Comparison of ENCODE assay signal across 20 mouse cellular contexts in the genomic region with DNA sequence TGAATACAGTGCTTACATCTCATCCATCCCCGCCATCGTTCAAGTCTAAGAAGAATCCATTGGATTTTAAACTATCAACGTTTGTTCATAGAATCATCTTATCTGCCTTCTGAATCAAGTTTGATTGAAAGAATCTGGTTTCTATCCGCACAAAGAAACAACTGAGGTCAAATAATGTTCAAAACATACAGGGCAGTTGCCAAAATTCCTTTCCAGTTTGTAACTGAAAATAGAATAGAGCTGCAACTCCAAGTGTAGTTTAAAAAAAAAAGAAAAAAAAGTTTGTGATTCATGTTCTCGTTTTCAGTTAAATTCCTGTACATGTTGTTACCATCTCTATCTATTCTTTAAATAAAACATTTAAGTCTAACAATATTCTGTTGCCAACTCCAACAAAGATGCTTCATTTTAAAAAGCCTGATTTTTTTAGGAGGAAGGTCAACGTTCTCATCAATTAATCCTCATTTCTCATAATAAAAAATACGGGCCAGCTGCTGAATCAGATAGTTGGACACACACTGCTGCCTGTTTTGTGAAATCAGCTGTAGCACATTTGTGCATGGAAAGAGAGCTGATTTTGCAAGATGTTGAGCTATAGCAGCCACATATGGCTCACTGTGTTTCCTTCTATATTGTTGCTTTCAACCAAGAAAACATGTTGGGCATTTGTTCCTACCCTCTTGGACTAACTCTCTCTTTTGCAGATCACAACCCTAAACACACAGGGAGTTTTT.
A peak's percentile ranks its signal among the peaks of the same experiment; 100 is the strongest.
DNase-seq lines count a peak whose midpoint lies in the region; ATAC-seq and TF ChIP-seq lines count a peak whose summit lies in the region.
"Had no signal": no experiment of that assay in that cellular context is flagged by ENCODE, and none has a peak within 500 bp of the region (broad histone marks: within the 10 kb centered on the region; RNA-seq: fewer than 3 reads in every experiment).

No protein-coding gene starts in this region.

- no peaks in the 10 kb centered on the region for H3K9me3 ChIP-seq in kidney, postnatal 0 days (replicated peaks; ENCODE audit: low read length)
- no peaks in the 10 kb centered on the region for H3K9me3 ChIP-seq in lung, postnatal 0 days (ENCODE audit: low read length)
- H3K9me3 ChIP-seq in midbrain, embryonic 14.5 days (ENCODE audit: control insufficient read depth, low read length): no peaks in the 10 kb centered on the region
- H3K9me3 ChIP-seq: embryonic facial prominence, embryonic 15.5 days; forebrain, embryonic 12.5 days; limb, embryonic 13.5 days; liver, embryonic 15.5 days had no signal

- no peak overlapping the region for H3K4me2 ChIP-seq in kidney, postnatal 0 days (ENCODE audit: low read length)
- H3K4me2 ChIP-seq in lung, postnatal 0 days (replicated peaks; ENCODE audit: low read depth, low read length): no peak overlapping the region
- H3K4me2 ChIP-seq in midbrain, embryonic 14.5 days (ENCODE audit: low read length): no peak overlapping the region
- H3K4me2 ChIP-seq: embryonic facial prominence, embryonic 15.5 days; forebrain, embryonic 12.5 days; limb, embryonic 13.5 days; liver, embryonic 15.5 days had no signal

- WGBS in kidney, postnatal 0 days: 46% methylated on average over 7 of the region's 7 CpGs
- 49% methylated on average over 7 of the region's 7 CpGs for WGBS in lung, postnatal 0 days
- WGBS in lung, adult 2 months: 61% methylated on average over 7 of the region's 7 CpGs
- WGBS in midbrain, embryonic 14.5 days: 89% methylated on average over 7 of the region's 7 CpGs

- TF ChIP-seq CTCF in kidney, postnatal 0 days (IDR thresholded peaks at IDR 0.05; ENCODE audit: low read depth): no peak
- no peak for TF ChIP-seq CTCF in lung, postnatal 0 days (IDR thresholded peaks at IDR 0.05)
- no peak for TF ChIP-seq CTCF in lung, adult 2 months (IDR thresholded peaks at IDR 0.05; ENCODE audit: insufficient read depth, low read length)

- H3K36me3 ChIP-seq in kidney, postnatal 0 days (ENCODE audit: insufficient read depth, low read length): no peaks in the 10 kb centered on the region
- no peaks in the 10 kb centered on the region for H3K36me3 ChIP-seq in lung, postnatal 0 days (ENCODE audit: insufficient read depth, low read length)
- H3K36me3 ChIP-seq in midbrain, embryonic 14.5 days (ENCODE audit: control insufficient read depth, insufficient read depth, low read length): no peaks in the 10 kb centered on the region
- H3K36me3 ChIP-seq: embryonic facial prominence, embryonic 15.5 days; forebrain, embryonic 12.5 days; limb, embryonic 13.5 days; liver, embryonic 15.5 days had no signal

- no peaks in the 10 kb centered on the region for H3K4me1 ChIP-seq in kidney, postnatal 0 days (replicated peaks; ENCODE audit: insufficient read depth, low read length)
- no peaks in the 10 kb centered on the region for H3K4me1 ChIP-seq in lung, postnatal 0 days (ENCODE audit: insufficient read depth, low read depth, low read length)
- H3K4me1 ChIP-seq in lung, adult 2 months (ENCODE audit: control insufficient read depth, insufficient read depth, low read length): no peaks in the 10 kb centered on the region
- H3K4me1 ChIP-seq in midbrain, embryonic 14.5 days (ENCODE audit: control insufficient read depth, insufficient read depth, low read length): no peaks in the 10 kb centered on the region
- H3K4me1 ChIP-seq: embryonic facial prominence, embryonic 15.5 days; forebrain, embryonic 12.5 days; limb, embryonic 13.5 days; liver, embryonic 15.5 days had no signal

- H3K4me3 ChIP-seq in kidney, postnatal 0 days (replicated peaks; ENCODE audit: low read depth, low read length): no peak overlapping the region
- no peak overlapping the region for H3K4me3 ChIP-seq in lung, postnatal 0 days (ENCODE audit: low read depth, low read length)
- no peak overlapping the region for H3K4me3 ChIP-seq in lung, adult 2 months (replicated peaks; ENCODE audit: extremely low read depth, low read depth, low read length)
- no peak overlapping the region for H3K4me3 ChIP-seq in midbrain, embryonic 14.5 days (replicated peaks; ENCODE audit: low read depth, low read length)
- H3K4me3 ChIP-seq: embryonic facial prominence, embryonic 15.5 days; forebrain, embryonic 12.5 days; gastrocnemius, adult 2 months; left cerebral cortex, adult 2 months; limb, embryonic 13.5 days; liver, embryonic 15.5 days had no signal

- 0 out of 2 replicates have a peak overlapping the region, but pooled peaks have one; percentile 50 for H3K27ac ChIP-seq in kidney, postnatal 0 days
- no peak overlapping the region for H3K27ac ChIP-seq in lung, postnatal 0 days (ENCODE audit: low read length)
- H3K27ac ChIP-seq in midbrain, embryonic 14.5 days (replicated peaks; ENCODE audit: low read depth, low read length): no peak overlapping the region
- H3K27ac ChIP-seq: embryonic facial prominence, embryonic 15.5 days; forebrain, embryonic 12.5 days; gastrocnemius, adult 2 months; left cerebral cortex, adult 2 months; limb, embryonic 13.5 days; liver, embryonic 15.5 days had no signal

- H3K9ac ChIP-seq in kidney, postnatal 0 days (ENCODE audit: low read depth, low read length): no peak overlapping the region
- H3K9ac ChIP-seq in lung, postnatal 0 days (replicated peaks; ENCODE audit: low read depth): no peak overlapping the region
- no peak overlapping the region for H3K9ac ChIP-seq in midbrain, embryonic 14.5 days (replicated peaks; ENCODE audit: low read length)
- H3K9ac ChIP-seq: embryonic facial prominence, embryonic 15.5 days; forebrain, embryonic 12.5 days; limb, embryonic 13.5 days; liver, embryonic 15.5 days had no signal

- TF ChIP-seq EP300 in lung, postnatal 0 days (IDR thresholded peaks at IDR 0.05): peak; percentile 56

- TF ChIP-seq POLR2A in lung, adult 2 months (IDR thresholded peaks at IDR 0.05; ENCODE audit: borderline replicate concordance, extremely low read depth, low read depth, low read length): no peak

- ATAC-seq in frontal cortex, adult (ENCODE audit: low TSS enrichment): peak; percentile 64; the same call in 1 of the 2 replicates
- no peak for ATAC-seq in kidney, postnatal 0 days (replicated peaks; ENCODE audit: low FRiP score, low read depth)
- 0 out of 2 replicates have a peak, but pooled peaks have one; percentile 50 for ATAC-seq in lung, postnatal 0 days
- no peak for ATAC-seq in midbrain, embryonic 14.5 days (ENCODE audit: low FRiP score, low TSS enrichment)
- ATAC-seq: hindbrain, embryonic 16.5 days; intestine, postnatal 0 days had no signal

- DNase-seq in frontal cortex, postnatal 36 days (ENCODE audit: low spot score in 2 of 2): no peak
- DNase-seq in kidney, postnatal 0 days (ENCODE audit: low spot score): peak; percentile 87
- no peak for DNase-seq in kidney, postnatal 25 days
- DNase-seq in lung, postnatal 0 days (ENCODE audit: low spot score): peak; percentile 79
- DNase-seq in lung, adult 2 months: no peak
- DNase-seq in skeletal muscle tissue, adult 2 months (ENCODE audit: low read depth, low spot score): peak; percentile 1
- no peak for DNase-seq in midbrain, embryonic 14.5 days
- DNase-seq: adrenal gland, postnatal 36 days; cerebellum, adult 9-11 months; gastrocnemius, adult 2 months; heart, postnatal 36 days; thymus, adult 18-20 months had no signal

- no peaks in the 10 kb centered on the region for H3K27me3 ChIP-seq in kidney, postnatal 0 days (ENCODE audit: insufficient read depth, low read length)
- H3K27me3 ChIP-seq in lung, postnatal 0 days (replicated peaks; ENCODE audit: insufficient read depth, low read length): no peaks in the 10 kb centered on the region
- H3K27me3 ChIP-seq in midbrain, embryonic 14.5 days (ENCODE audit: control insufficient read depth, insufficient read depth, low read length): no peaks in the 10 kb centered on the region
- H3K27me3 ChIP-seq: embryonic facial prominence, embryonic 15.5 days; forebrain, embryonic 12.5 days; limb, embryonic 13.5 days; liver, embryonic 15.5 days had no signal

Comparison
In these comparisons a context has a peak if more than half of its experiments do, and no peak if none do; other contexts are left out.
1. DNase-seq: peak in kidney, postnatal 0 days (single experiment), lung, postnatal 0 days (single experiment) and skeletal muscle tissue, adult 2 months (single experiment); none in frontal cortex, postnatal 36 days (0 of 2), kidney, postnatal 25 days (0 of 2), lung, adult 2 months (single experiment) and midbrain, embryonic 14.5 days (single experiment).
2. ATAC-seq: peak in frontal cortex, adult (single experiment) and lung, postnatal 0 days (single experiment); none in kidney, postnatal 0 days (single experiment) and midbrain, embryonic 14.5 days (single experiment).